Mouse (Mus musculus): ENCODE measurements around the gene Olfr1440.

GRCm38 (mm10) chr19:12386979-12387378 lies at the start of gene Olfr1440:
- no peak for TF ChIP-seq CHD2 (IDR thresholded peaks at IDR 0.05; ENCODE audit: low read depth, low read length)
- no peak for TF ChIP-seq HCFC1 (IDR thresholded peaks at IDR 0.05; ENCODE audit: borderline replicate concordance, insufficient read depth, low read length)
- no peak for TF ChIP-seq ZC3H11A (IDR thresholded peaks at IDR 0.05; ENCODE audit: borderline replicate concordance, low read depth, low read length)
- TF ChIP-seq ZNF384 (IDR thresholded peaks at IDR 0.05; ENCODE audit: low read depth, low read length): no peak
